Mouse (Mus musculus) stomach, postnatal 0 days (tissue): ENCODE measurements around the gene Tpst1. TPM values are rescaled to one million over a fixed set of nuclear protein-coding genes. Genes with fewer than 3 reads are reported as not detected.

ENCODE experiments used
- ATAC-seq: fragments of 200-750 bp; cut with Nextera tagmentation; 2 replicates; pipeline ENCODE4 v1.8.0; 2017; ENCODE audit not compliant: low FRiP score, low TSS enrichment
- DNase-seq: peaks from one replicate; pipeline ENCODE4 v3.0.0-alpha.2; 2016; ENCODE audit warnings: low spot score
- H3K27ac ChIP-seq: fragments of 300-500 bp; sonication (generic); replicated peaks from 2 replicates; pipeline ENCODE4 v1.5.1; 2014; ENCODE audit warnings: mild to moderate bottlenecking, control low read depth
- H3K27me3 ChIP-seq: fragments of 300-500 bp; sonication (generic); 2 replicates; pipeline ENCODE4 v1.6.1; 2014; ENCODE audit warnings: low read length; ENCODE audit not compliant: control insufficient read depth, insufficient read depth
- H3K36me3 ChIP-seq: fragments of 300-500 bp; sonication (generic); 2 replicates; pipeline ENCODE4 v1.6.1; 2014; ENCODE audit warnings: low read length, mixed read lengths; ENCODE audit not compliant: control insufficient read depth, insufficient read depth
- H3K4me1 ChIP-seq: fragments of 300-500 bp; sonication (generic); replicated peaks from 2 replicates; pipeline ENCODE4 v1.6.1; 2014; ENCODE audit warnings: antibody characterized with exemption; ENCODE audit not compliant: control insufficient read depth, insufficient read depth
- H3K4me2 ChIP-seq: fragments of 300-500 bp; sonication (generic); replicated peaks from 2 replicates; pipeline ENCODE4 v1.6.1; 2014; ENCODE audit warnings: low read depth, mild to moderate bottlenecking, control low read depth, moderate library complexity
- H3K4me3 ChIP-seq: fragments of 300-500 bp; sonication (generic); 2 replicates; pipeline ENCODE4 v1.5.1; 2014; ENCODE audit warnings: low read depth, low read length, control low read depth
- H3K9ac ChIP-seq: fragments of 300-500 bp; sonication (generic); 2 replicates; pipeline ENCODE4 v1.6.1; 2014; ENCODE audit warnings: mild to moderate bottlenecking, low read length, control low read depth, mixed read lengths
- H3K9me3 ChIP-seq: fragments of 300-500 bp; sonication (generic); 2 replicates; pipeline ENCODE4 v1.6.1; 2016; ENCODE audit warnings: low read length; ENCODE audit not compliant: control insufficient read depth
- CTCF ChIP-seq: IDR thresholded peaks from 2 replicates; pipeline ENCODE4 v1.5.1; 2016; ENCODE audit warnings: antibody characterized with exemption, low read depth, mild to moderate bottlenecking, moderate library complexity
- EP300 ChIP-seq: optimal IDR thresholded peaks from 2 replicates; pipeline ENCODE3; 2016; ENCODE audit warnings: antibody characterized with exemption
- WGBS: fragments of 180-500 bp; shearing (Covaris S2); extraction: QIAGEN DNeasy Blood & Tissue Kit; methylation state at CpG from one replicate; pipeline ENCODE4 v1.1.7; 2014; 5-methylcytosine and 5-hydroxymethylcytosine counted together
- polyA plus RNA-seq: library from polyadenylated mRNA; unstranded; fragments of >200 nt; fragmentation: Nextera tagmentation; extraction: Ambion mirVana; gene quantifications from 2 replicates; pipeline ENCODE4 v1.2.1, GENCODE M21; 2015

Gene Tpst1
- polyA plus RNA-seq, 1 experiment from 2014 or later = 44.5 TPM

DNA sequence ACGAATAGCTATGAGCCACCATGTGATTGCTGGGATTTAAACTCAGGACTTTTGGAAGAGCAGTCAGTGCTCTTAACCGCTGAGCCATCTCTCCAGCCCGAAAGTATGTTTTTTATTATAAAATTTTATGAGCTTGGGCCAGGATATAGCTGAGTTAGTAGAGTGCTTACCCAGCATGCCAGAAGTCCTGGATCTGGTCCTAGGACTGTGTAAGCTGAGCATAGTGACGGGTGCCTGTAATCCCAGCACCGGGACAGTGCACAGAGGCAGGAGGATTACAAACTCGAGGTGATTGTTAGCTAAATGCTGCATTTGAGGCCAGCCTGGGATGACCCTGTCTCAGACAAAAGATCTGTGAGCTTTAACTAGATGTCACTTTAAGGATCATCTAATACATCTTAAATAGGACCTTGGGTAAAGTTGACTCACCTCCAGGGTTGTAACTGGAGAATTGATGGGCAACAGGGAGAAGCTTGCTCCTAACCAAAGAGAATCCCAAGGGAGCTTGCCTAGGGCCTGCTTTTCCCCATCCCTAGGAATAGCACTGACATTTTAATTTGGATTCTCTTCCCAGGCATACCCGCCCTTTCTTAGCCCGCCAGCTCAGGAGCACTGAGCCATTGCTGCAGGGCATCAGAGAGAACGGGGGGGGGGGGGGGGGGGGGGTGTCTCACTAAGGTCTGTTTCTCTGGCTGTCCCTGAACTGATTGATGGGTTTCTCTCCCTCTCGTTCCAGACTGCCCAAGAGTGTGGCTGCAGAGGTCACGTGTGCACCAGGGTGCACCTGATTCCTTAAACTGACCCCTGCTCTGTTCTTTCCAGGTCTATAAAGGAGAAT is 55.8 kb downstream of the Tpst1 start:
- DNase-seq = no peak
- ATAC-seq = no peak
- WGBS = 58% methylated on average over 11 of the region's 11 CpGs

DNA sequence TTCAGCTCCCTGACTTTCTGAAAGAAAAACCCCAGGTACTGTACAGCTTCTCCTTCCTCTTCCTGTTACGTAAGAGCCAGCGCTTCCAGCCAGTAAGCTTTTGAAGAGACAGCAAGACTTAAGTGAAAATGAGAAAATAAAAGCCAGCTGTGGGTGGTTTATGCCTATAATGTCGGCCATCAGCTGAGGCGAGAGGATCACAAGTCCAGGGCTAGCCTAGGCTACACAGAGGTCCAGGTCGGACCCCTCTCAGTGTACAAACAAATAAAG is 56.3 kb downstream of the Tpst1 start:
- H3K27me3 ChIP-seq = no peaks in the 10 kb centered on the region
- H3K4me2 ChIP-seq = no peak overlapping the region
- TF ChIP-seq EP300 = no peak
- TF ChIP-seq CTCF = no peak
- ATAC-seq (no peak), DNase-seq (no peak)
- H3K27ac ChIP-seq = no peak overlapping the region
- no peak overlapping the region for H3K9ac ChIP-seq
- no peak overlapping the region for H3K4me3 ChIP-seq
- no peaks in the 10 kb centered on the region for H3K4me1 ChIP-seq
- no peaks in the 10 kb centered on the region for H3K9me3 ChIP-seq
- 76% methylated on average over 5 of the region's 5 CpGs for WGBS
- 0 out of 2 replicates have a peak, but pooled peaks cover 3% of the 10 kb centered on the region for H3K36me3 ChIP-seq

More for the DNA sequence above, 55.8 kb downstream of the Tpst1 start:
- Histone ChIP-seq H3K9me3 (no peaks in the 10 kb centered on the region), H3K27ac (no peak overlapping the region), H3K4me2 (no peak overlapping the region), H3K27me3 (no peaks in the 10 kb centered on the region), H3K4me1 (no peaks in the 10 kb centered on the region), H3K36me3 (0 out of 2 replicates have a peak, but pooled peaks cover 3% of the 10 kb centered on the region), H3K9ac (no peak overlapping the region), H3K4me3 (no peak overlapping the region)
- TF ChIP-seq CTCF = no peak
- no peak for TF ChIP-seq EP300

GRCm38 (mm10) chr5:130136597-130136996 is 63.5 kb downstream of the Tpst1 start:
- Histone ChIP-seq H3K27ac (no peak overlapping the region), H3K27me3 (no peaks in the 10 kb centered on the region), H3K36me3 (peaks cover 4% of the 10 kb centered on the region; the same call in 1 of the 2 replicates), H3K4me2 (no peak overlapping the region), H3K4me1 (no peaks in the 10 kb centered on the region), H3K4me3 (no peak overlapping the region), H3K9me3 (no peaks in the 10 kb centered on the region), H3K9ac (no peak overlapping the region)
- no peak for TF ChIP-seq EP300
- no peak for TF ChIP-seq CTCF
- 91% methylated on average over 13 of the region's 13 CpGs for WGBS
- no peak for ATAC-seq
- DNase-seq = no peak

DNA sequence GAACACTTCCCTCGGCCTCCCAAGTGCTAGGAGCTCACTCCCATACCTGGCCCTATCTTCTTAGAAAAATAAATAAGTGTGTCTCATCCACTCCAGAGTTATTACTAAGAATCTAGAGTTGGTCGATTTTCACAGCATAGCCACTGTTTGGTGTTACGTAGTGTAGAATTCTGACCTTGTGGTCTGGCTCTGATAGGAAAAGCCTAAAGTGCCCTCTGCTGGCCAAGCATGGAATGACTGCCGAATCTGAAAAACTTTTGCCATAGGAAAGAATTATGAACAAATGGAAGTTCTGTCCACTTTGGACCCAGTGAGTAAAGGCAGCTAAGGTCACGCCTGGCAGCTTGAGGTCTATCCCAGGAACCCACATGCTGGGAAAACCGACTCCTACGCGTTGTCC is 66.3 kb downstream of the Tpst1 start:
- Histone ChIP-seq H3K4me1 (peaks cover 4% of the 10 kb centered on the region; the same call in 1 of the 2 replicates), H3K27ac (no peak overlapping the region), H3K27me3 (no peaks in the 10 kb centered on the region), H3K36me3 (peaks cover 4% of the 10 kb centered on the region; the same call in 1 of the 2 replicates), H3K9ac (no peak overlapping the region), H3K9me3 (no peaks in the 10 kb centered on the region), H3K4me3 (no peak overlapping the region), H3K4me2 (no peak overlapping the region)
- 21% methylated on average over 8 of the region's 8 CpGs for WGBS
- peak; percentile 81 for DNase-seq
- ATAC-seq = peak; percentile 53; the same call in 1 of the 2 replicates
- TF ChIP-seq CTCF (peak; percentile 95), EP300 (no peak)

- Histone ChIP-seq H3K4me2 (no peak overlapping the region), H3K27me3 (no peaks in the 10 kb centered on the region), H3K9me3 (no peaks in the 10 kb centered on the region), H3K4me3 (no peak overlapping the region), H3K36me3 (peaks cover 4% of the 10 kb centered on the region; the same call in 1 of the 2 replicates), H3K4me1 (peaks cover 7% of the 10 kb centered on the region), H3K27ac (no peak overlapping the region), H3K9ac (no peak overlapping the region)
- WGBS = 79% methylated on average over 5 of the region's 5 CpGs
- ATAC-seq (no peak), DNase-seq (no peak)
- TF ChIP-seq EP300 (no peak), CTCF (no peak)
These were observed 68.0 kb downstream of the Tpst1 start for GRCm38 (mm10) chr5:130141138-130141537.

DNA sequence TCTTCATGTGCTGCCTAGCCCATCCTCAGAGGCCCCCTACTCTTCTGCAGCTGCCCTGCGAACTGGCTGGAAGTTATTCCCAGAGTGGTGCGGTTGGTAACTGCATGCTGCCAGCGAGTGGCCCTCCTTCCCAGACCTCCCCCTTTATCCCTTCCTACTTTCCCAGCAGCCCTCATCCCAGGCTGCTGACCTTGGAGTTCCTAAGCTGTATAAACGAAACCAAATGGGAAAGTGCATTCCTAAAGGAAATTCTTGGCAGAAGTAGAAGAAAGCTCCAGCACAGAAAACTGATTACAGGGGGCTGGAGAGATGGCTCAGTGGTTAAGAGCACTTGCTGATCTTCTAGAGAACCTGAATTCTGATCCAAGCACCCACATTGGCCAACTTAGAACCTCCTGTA is 68.9 kb downstream of the Tpst1 start:
- H3K9ac ChIP-seq = no peak overlapping the region
- no peak overlapping the region for H3K4me2 ChIP-seq
- TF ChIP-seq EP300 = no peak
- no peak for TF ChIP-seq CTCF
- 42% methylated on average over 4 of the region's 4 CpGs for WGBS
- H3K4me3 ChIP-seq = no peak overlapping the region
- no peaks in the 10 kb centered on the region for H3K36me3 ChIP-seq
- no peaks in the 10 kb centered on the region for H3K9me3 ChIP-seq
- no peak for DNase-seq
- peaks cover 7% of the 10 kb centered on the region for H3K4me1 ChIP-seq
- no peak for ATAC-seq
- no peaks in the 10 kb centered on the region for H3K27me3 ChIP-seq
- peak overlapping the region; percentile 25; the same call in 1 of the 2 replicates for H3K27ac ChIP-seq
